Mouse (Mus musculus): Measurements from ENCODE around the gene Ccdc117. TPM values are rescaled to one million over a fixed set of nuclear protein-coding genes. Genes with fewer than 3 reads are reported as not detected.
"Not testable (repeated sequence)": the region's sequence is repeated elsewhere in the genome, so short reads cannot be mapped to it uniquely, and the experiment has no call there.

Ccdc117 gene
- polyA plus RNA-seq, 1 experiment, result 9.0 TPM

DNA sequence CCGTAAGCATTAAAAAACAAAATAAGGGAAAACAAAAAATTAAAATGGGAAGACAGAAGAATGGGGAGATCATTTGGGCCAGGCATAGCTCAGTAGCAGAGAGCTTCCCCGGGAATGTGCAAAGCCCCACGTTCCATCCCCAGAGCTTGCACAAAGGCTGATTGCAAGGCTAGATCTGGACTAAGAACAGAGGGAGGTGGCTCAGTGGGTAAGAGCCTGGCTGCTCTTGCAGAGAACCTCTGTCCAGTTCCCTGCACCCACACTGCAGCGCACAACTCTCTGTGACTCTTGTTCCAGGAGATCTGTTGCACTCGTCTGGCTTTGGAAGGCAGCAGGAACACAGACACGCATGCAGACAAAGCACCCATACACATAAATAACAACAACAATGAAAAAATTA lies 26.3 kb downstream of the Ccdc117 start:
- Histone ChIP-seq H3K79me2 (ENCODE audit: control insufficient read depth, insufficient read depth) (no peaks in the 10 kb centered on the region), H3K4me3 (no peak overlapping the region), H3K27me3 (ENCODE audit: control insufficient read depth, insufficient read depth, insufficient read length) (no peaks in the 10 kb centered on the region), H3ac (ENCODE audit: control insufficient read depth, insufficient read length) (no peak overlapping the region), H3K4me2 (ENCODE audit: low read depth) (no peak overlapping the region), H3K36me3 (ENCODE audit: control insufficient read depth, insufficient read depth) (no peaks in the 10 kb centered on the region)
- TF ChIP-seq TCF12 (IDR thresholded peaks at IDR 0.05; ENCODE audit: insufficient read depth, poor library complexity, severe bottlenecking), result no peak
- TF ChIP-seq POLR2AphosphoS2 (IDR thresholded peaks at IDR 0.05; ENCODE audit: insufficient read length, low read depth), result no peak
- TF ChIP-seq POLR2A (IDR thresholded peaks at IDR 0.05; ENCODE audit: insufficient read length, low read depth), result no peak
- TF ChIP-seq TCF3 (IDR thresholded peaks at IDR 0.05; ENCODE audit: insufficient read length, low read depth), result no peak
- no peak for TF ChIP-seq CEBPB (IDR thresholded peaks at IDR 0.05; ENCODE audit: insufficient read depth, poor library complexity, severe bottlenecking)
- no peak for TF ChIP-seq REST (IDR thresholded peaks at IDR 0.05; ENCODE audit: insufficient read depth, insufficient read length)
- TF ChIP-seq USF1 (IDR thresholded peaks at IDR 0.05; ENCODE audit: low read depth), result no peak
- TF ChIP-seq MYOD1 (IDR thresholded peaks at IDR 0.05; ENCODE audit: control insufficient read depth in 1 of 3, insufficient read length in 2 of 3, low read depth in 2 of 3), result no peak
- TF ChIP-seq MYOG (IDR thresholded peaks at IDR 0.05; ENCODE audit: control insufficient read depth in 1 of 3, insufficient read depth in 1 of 3, insufficient read length in 2 of 3, low read depth in 2 of 3), result no peak
- no peak for TF ChIP-seq MAX (IDR thresholded peaks at IDR 0.05; ENCODE audit: low read depth)
- no peak for TF ChIP-seq SRF (IDR thresholded peaks at IDR 0.05; ENCODE audit: control insufficient read depth, insufficient read length, low read depth)

DNA sequence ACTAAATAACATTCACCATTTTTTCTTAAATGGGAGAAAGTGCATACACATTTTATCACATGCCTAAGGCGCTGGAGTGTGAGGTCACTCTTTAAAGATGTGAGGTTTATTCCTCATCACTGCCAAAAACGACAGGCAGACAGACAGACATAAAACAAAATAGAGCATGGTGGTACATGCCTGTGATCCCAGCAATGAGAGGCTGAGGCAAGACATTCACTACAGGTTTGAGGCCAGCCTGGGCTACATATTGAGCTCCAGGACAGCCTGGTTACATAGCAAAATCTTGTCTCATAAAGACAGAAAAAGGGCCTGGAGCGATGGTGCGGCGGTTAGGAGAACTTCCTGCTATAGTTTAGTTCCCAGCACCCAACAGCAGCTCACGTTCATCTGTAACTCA lies 26.8 kb downstream of the Ccdc117 start:
- H3ac ChIP-seq (ENCODE audit: control insufficient read depth, insufficient read length), result no peak overlapping the region
- H3K27me3 ChIP-seq (ENCODE audit: control insufficient read depth, insufficient read depth, insufficient read length), result no peaks in the 10 kb centered on the region
- TF ChIP-seq CEBPB (IDR thresholded peaks at IDR 0.05; ENCODE audit: insufficient read depth, poor library complexity, severe bottlenecking) (no peak), POLR2A (IDR thresholded peaks at IDR 0.05; ENCODE audit: insufficient read length, low read depth) (no peak), REST (IDR thresholded peaks at IDR 0.05; ENCODE audit: insufficient read depth, insufficient read length) (no peak), TCF3 (IDR thresholded peaks at IDR 0.05; ENCODE audit: insufficient read length, low read depth) (no peak), MYOD1 (IDR thresholded peaks at IDR 0.05; ENCODE audit: control insufficient read depth in 1 of 3, insufficient read length in 2 of 3, low read depth in 2 of 3) (no peak), TCF12 (IDR thresholded peaks at IDR 0.05; ENCODE audit: insufficient read depth, poor library complexity, severe bottlenecking) (no peak), USF1 (IDR thresholded peaks at IDR 0.05; ENCODE audit: low read depth) (no peak), MAX (IDR thresholded peaks at IDR 0.05; ENCODE audit: low read depth) (no peak)
- no peak overlapping the region for H3K4me3 ChIP-seq
- no peak overlapping the region for H3K4me2 ChIP-seq (ENCODE audit: low read depth)
- H3K36me3 ChIP-seq (ENCODE audit: control insufficient read depth, insufficient read depth), result no peaks in the 10 kb centered on the region
- no peaks in the 10 kb centered on the region for H3K79me2 ChIP-seq (ENCODE audit: control insufficient read depth, insufficient read depth)

DNA sequence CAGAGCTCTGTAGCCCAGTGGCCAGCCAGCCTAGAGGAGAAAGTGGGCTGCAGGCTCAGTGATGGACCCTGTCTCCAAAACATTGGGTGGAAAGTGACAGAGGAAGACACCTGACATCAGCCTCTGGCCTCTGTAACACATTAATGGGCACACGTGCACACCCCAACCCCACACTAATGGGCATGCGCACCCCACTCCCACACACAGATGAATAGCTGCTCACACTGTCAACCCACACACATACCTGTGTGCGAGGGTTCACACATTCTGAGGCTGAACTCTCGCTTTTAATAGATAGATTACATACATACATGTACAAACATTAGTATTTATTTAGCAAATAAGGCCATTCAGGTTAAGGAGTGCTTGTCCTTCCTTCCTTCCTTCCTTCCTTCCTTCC lies 27.9 kb downstream of the Ccdc117 start:
- TF ChIP-seq MYOG (IDR thresholded peaks at IDR 0.05; ENCODE audit: control insufficient read depth in 1 of 3, insufficient read depth in 1 of 3, insufficient read length in 2 of 3, low read depth in 2 of 3), result no peak
- no peak for TF ChIP-seq SRF (IDR thresholded peaks at IDR 0.05; ENCODE audit: control insufficient read depth, insufficient read length, low read depth)
- no peak for TF ChIP-seq CEBPB (IDR thresholded peaks at IDR 0.05; ENCODE audit: insufficient read depth, poor library complexity, severe bottlenecking)
- TF ChIP-seq MAX (IDR thresholded peaks at IDR 0.05; ENCODE audit: low read depth), result no peak
- Histone ChIP-seq H3K4me3 (no peak overlapping the region), H3K27me3 (ENCODE audit: control insufficient read depth, insufficient read depth, insufficient read length) (no peaks in the 10 kb centered on the region), H3K4me2 (ENCODE audit: low read depth) (no peak overlapping the region), H3K36me3 (ENCODE audit: control insufficient read depth, insufficient read depth) (no peaks in the 10 kb centered on the region), H3ac (ENCODE audit: control insufficient read depth, insufficient read length) (no peak overlapping the region), H3K79me2 (ENCODE audit: control insufficient read depth, insufficient read depth) (no peaks in the 10 kb centered on the region)

DNA sequence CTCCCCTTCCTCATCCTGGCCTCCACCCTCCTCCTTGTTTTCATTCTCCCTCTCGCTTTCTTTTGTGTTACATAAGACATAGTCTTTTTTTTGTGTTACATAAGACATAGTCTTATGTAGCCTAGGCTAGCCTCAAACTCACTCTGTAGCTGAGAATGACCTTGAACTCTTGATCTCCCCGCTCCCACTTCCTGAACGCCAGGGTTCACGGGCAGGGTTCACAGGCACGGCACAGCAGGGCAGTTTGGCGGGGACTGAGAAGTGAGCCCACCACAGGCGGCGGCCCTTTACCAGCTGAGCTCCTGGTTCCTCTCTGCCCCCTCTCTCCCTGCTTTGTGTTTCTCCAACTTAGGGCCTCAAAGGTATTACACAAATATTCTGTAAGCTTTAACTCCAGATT lies 29.0 kb downstream of the Ccdc117 start:
- no peaks in the 10 kb centered on the region for H3K79me2 ChIP-seq (ENCODE audit: control insufficient read depth, insufficient read depth)
- no peaks in the 10 kb centered on the region for H3K36me3 ChIP-seq (ENCODE audit: control insufficient read depth, insufficient read depth)
- H3ac ChIP-seq (ENCODE audit: control insufficient read depth, insufficient read length), result no peak overlapping the region
- H3K4me2 ChIP-seq (ENCODE audit: low read depth), result no peak overlapping the region
- TF ChIP-seq POLR2AphosphoS2 (IDR thresholded peaks at IDR 0.05; ENCODE audit: insufficient read length, low read depth), result no peak
- no peaks in the 10 kb centered on the region for H3K27me3 ChIP-seq (ENCODE audit: control insufficient read depth, insufficient read depth, insufficient read length)
- H3K4me3 ChIP-seq, result no peak overlapping the region

DNA sequence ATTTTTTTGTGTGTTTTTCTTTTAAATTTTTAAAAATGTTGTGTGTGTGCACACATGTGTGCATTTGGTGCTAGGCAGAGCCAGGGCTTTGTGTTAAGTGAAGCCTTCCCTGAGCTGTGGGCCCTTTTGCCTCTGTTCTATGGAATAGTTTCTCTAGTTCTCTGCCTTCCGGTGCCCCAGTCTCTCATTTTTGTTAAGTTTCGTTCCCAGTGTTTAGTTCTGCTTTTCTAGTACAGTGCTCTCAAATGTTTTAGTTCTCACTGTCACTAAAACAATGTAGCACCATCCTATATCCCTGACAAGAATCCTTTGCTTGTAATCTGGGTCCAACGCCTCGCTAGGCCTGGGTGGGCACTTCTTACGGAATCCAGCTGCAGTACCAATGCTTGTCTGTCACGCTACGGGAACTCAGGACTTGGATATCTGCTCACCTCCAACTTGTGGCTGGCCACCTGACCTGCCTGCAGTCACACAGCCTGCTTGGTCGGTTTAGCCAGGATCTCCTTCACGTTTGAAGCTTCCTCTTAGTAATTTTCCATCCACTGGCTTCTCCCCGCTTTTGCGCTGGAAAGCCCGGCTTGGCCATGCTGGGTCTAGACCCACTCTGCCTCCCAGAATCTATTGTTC lies 29.8 kb downstream of the Ccdc117 start:
- no peaks in the 10 kb centered on the region for H3K79me2 ChIP-seq (ENCODE audit: control insufficient read depth, insufficient read depth)

DNA sequence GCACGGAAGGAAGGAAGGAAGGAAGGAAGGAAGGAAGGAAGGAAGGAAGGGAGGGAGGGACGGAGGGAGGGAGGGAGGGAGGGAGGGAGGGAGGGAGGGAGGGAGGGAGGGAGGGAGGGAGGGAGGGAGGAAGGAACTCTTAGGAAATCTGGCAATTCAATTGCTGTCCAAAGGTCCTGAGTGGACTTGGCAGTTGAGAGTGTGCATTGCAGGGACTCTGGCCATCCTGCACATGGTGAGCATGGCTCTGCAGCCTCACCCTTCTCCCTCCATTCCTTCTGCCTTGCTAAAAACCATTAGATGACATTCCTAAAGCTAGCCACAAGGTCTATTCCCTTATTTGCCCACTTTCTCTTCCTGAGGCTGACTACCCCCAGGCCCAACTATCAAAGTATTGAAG lies 31.3 kb downstream of the Ccdc117 start:
- not testable (repeated sequence) for H3K79me2 ChIP-seq (ENCODE audit: control insufficient read depth, insufficient read depth); H3K4me3 ChIP-seq; H3ac ChIP-seq (ENCODE audit: control insufficient read depth, insufficient read length); H3K4me2 ChIP-seq (ENCODE audit: low read depth); H3K27me3 ChIP-seq (ENCODE audit: control insufficient read depth, insufficient read depth, insufficient read length); H3K36me3 ChIP-seq (ENCODE audit: control insufficient read depth, insufficient read depth)

More for the DNA sequence above, 29.8 kb downstream of the Ccdc117 start:
- Histone ChIP-seq H3ac (ENCODE audit: control insufficient read depth, insufficient read length) (no peak overlapping the region), H3K4me2 (ENCODE audit: low read depth) (no peak overlapping the region), H3K27me3 (ENCODE audit: control insufficient read depth, insufficient read depth, insufficient read length) (no peaks in the 10 kb centered on the region), H3K4me3 (no peak overlapping the region), H3K36me3 (ENCODE audit: control insufficient read depth, insufficient read depth) (no peaks in the 10 kb centered on the region)
- TF ChIP-seq SRF (IDR thresholded peaks at IDR 0.05; ENCODE audit: control insufficient read depth, insufficient read length, low read depth) (no peak), MAX (IDR thresholded peaks at IDR 0.05; ENCODE audit: low read depth) (no peak), TCF3 (IDR thresholded peaks at IDR 0.05; ENCODE audit: insufficient read length, low read depth) (no peak), CEBPB (IDR thresholded peaks at IDR 0.05; ENCODE audit: insufficient read depth, poor library complexity, severe bottlenecking) (no peak), POLR2A (IDR thresholded peaks at IDR 0.05; ENCODE audit: insufficient read length, low read depth) (no peak), REST (IDR thresholded peaks at IDR 0.05; ENCODE audit: insufficient read depth, insufficient read length) (no peak), POLR2AphosphoS2 (IDR thresholded peaks at IDR 0.05; ENCODE audit: insufficient read length, low read depth) (no peak), MYOG (IDR thresholded peaks at IDR 0.05; ENCODE audit: control insufficient read depth in 1 of 3, insufficient read depth in 1 of 3, insufficient read length in 2 of 3, low read depth in 2 of 3) (no peak)
